Mouse (Mus musculus) embryonic facial prominence, embryonic 14.5 days (tissue): ENCODE measurements at regions not wholly inside any gene's neighbourhood (a gene's known extent, or its start where the extent isn't known, plus 50 kb on each side); places are given as distances from the start of the nearest gene placed in this dataset.

Source experiments
- ATAC-seq: fragments of 200-750 bp; cut with Nextera tagmentation; 2 replicates; pipeline ENCODE4 v1.8.0; 2017; ENCODE audit warnings: low read depth, moderate number of reproducible peaks, moderate TSS enrichment
- DNase-seq: peaks from one replicate; pipeline ENCODE4 v3.0.0-alpha.2; 2015; ENCODE audit warnings: low spot score
- H3K27ac ChIP-seq: fragments of 300-500 bp; sonication (generic); replicated peaks from 2 replicates; pipeline ENCODE4 v1.5.1; 2014; ENCODE audit warnings: low read depth, mild to moderate bottlenecking, low read length, moderate library complexity
- H3K27me3 ChIP-seq: fragments of 300-500 bp; sonication (generic); replicated peaks from 2 replicates; pipeline ENCODE4 v1.6.1; 2014; ENCODE audit warnings: low read length; ENCODE audit not compliant: control insufficient read depth, insufficient read depth
- H3K36me3 ChIP-seq: fragments of 300-500 bp; sonication (generic); 2 replicates; pipeline ENCODE4 v1.6.1; 2014; ENCODE audit warnings: low read length, mixed read lengths; ENCODE audit not compliant: control insufficient read depth, insufficient read depth
- H3K4me1 ChIP-seq: fragments of 300-500 bp; sonication (generic); 2 replicates; pipeline ENCODE4 v1.6.1; 2014; ENCODE audit warnings: antibody characterized with exemption, low read length; ENCODE audit not compliant: control insufficient read depth, insufficient read depth
- H3K4me2 ChIP-seq: fragments of 300-500 bp; sonication (generic); 2 replicates; pipeline ENCODE4 v1.6.1; 2014; ENCODE audit warnings: low read depth, mild to moderate bottlenecking, low read length, moderate library complexity, mixed read lengths
- H3K4me3 ChIP-seq: fragments of 300-500 bp; sonication (generic); 2 replicates; pipeline ENCODE4 v1.5.1; 2014; ENCODE audit warnings: low read depth, mild to moderate bottlenecking, low read length
- H3K9ac ChIP-seq: fragments of 300-500 bp; sonication (generic); 2 replicates; pipeline ENCODE4 v1.6.1; 2014; ENCODE audit warnings: low read depth, mild to moderate bottlenecking, low read length, moderate library complexity, mixed read lengths
- H3K9me3 ChIP-seq: fragments of 300-500 bp; sonication (generic); 2 replicates; pipeline ENCODE4 v1.6.1; 2016; ENCODE audit warnings: low read length; ENCODE audit not compliant: control insufficient read depth
- WGBS: fragments of 180-500 bp; shearing (Covaris S2); extraction: QIAGEN DNeasy Blood & Tissue Kit; methylation state at CpG from one replicate; pipeline ENCODE4 v1.1.7; 2014; 5-methylcytosine and 5-hydroxymethylcytosine counted together

- Histone ChIP-seq H3K36me3 (no peaks in the 10 kb centered on the region), H3K4me3 (no peak overlapping the region), H3K9me3 (no peaks in the 10 kb centered on the region), H3K4me2 (no peak overlapping the region), H3K9ac (no peak overlapping the region), H3K27ac (no peak overlapping the region), H3K27me3 (no peaks in the 10 kb centered on the region), H3K4me1 (no peaks in the 10 kb centered on the region)
- 8% methylated on average over 3 of the region's 4 CpGs for WGBS
- DNase-seq, result peak; percentile 6
- ATAC-seq, result no peak
These were observed 692.0 kb upstream of the Car10 start for GRCm38 (mm10) chr11:92405818-92406217.

DNA sequence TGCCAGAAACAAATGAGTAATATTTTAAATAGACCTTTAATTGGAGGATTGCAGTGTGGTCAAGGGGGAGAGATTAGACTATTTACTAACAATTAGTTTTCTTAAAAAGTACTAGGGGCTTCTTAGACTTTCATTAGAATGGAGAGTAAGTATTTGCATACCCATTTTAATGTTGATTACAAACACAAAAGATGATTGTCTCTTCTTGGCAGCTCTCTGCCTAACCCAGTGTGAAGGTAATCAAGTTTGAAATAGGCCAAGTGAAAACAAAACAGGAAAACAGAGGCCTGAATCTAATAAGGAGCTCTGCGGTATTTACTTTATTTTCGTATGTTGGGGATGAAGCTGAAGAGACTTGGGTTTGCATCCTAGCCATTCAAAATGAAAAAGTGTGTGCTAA is 646.5 kb upstream of the Car10 start:
- Histone ChIP-seq H3K4me1 (no peaks in the 10 kb centered on the region), H3K9ac (no peak overlapping the region), H3K27me3 (no peaks in the 10 kb centered on the region), H3K27ac (no peak overlapping the region), H3K4me2 (no peak overlapping the region), H3K4me3 (no peak overlapping the region), H3K36me3 (no peaks in the 10 kb centered on the region), H3K9me3 (no peaks in the 10 kb centered on the region)
- DNase-seq (no peak), ATAC-seq (no peak)
- 60% methylated on average over 2 of the region's 2 CpGs for WGBS

- no peaks in the 10 kb centered on the region for H3K9me3 ChIP-seq
- no peak for DNase-seq
- H3K4me3 ChIP-seq, result no peak overlapping the region
- H3K4me2 ChIP-seq, result no peak overlapping the region
- no peaks in the 10 kb centered on the region for H3K4me1 ChIP-seq
- 78% methylated on average over 2 of the region's 2 CpGs for WGBS
- no peak for ATAC-seq
- no peaks in the 10 kb centered on the region for H3K36me3 ChIP-seq
- H3K27me3 ChIP-seq, result no peaks in the 10 kb centered on the region
- no peak overlapping the region for H3K9ac ChIP-seq
- H3K27ac ChIP-seq, result no peak overlapping the region
These were observed 602.5 kb upstream of the Car10 start for GRCm38 (mm10) chr11:92495291-92495690.
